19 mouse cellular contexts compared by ENCODE assay signal in genomic region chr12:35515621-35516020, GRCm38 (mm10). TPM values are rescaled to one million over a fixed set of nuclear protein-coding genes. Genes with fewer than 3 reads are reported as not detected.
A peak's percentile ranks its signal among the peaks of the same experiment; 100 is the strongest.
DNase-seq lines count a peak whose midpoint lies in the region; ATAC-seq lines count a peak whose summit lies in the region.
"Had no signal": no experiment of that assay in that cellular context is flagged by ENCODE, and none has a peak within 500 bp of the region (broad histone marks: within the 10 kb centered on the region; RNA-seq: fewer than 3 reads in every experiment).

No protein-coding gene starts in this region.

- H3K4me1 ChIP-seq in heart, embryonic 15.5 days (replicated peaks): peaks cover 5% of the 10 kb centered on the region; the same call in 1 of the 2 replicates
- H3K4me1 ChIP-seq in heart, embryonic 11.5 days (ENCODE audit: control insufficient read depth, insufficient read depth, low read length): no peaks in the 10 kb centered on the region
- peaks cover 9% of the 10 kb centered on the region for H3K4me1 ChIP-seq in kidney, embryonic 15.5 days
- no peaks in the 10 kb centered on the region for H3K4me1 ChIP-seq in midbrain, embryonic 15.5 days
- H3K4me1 ChIP-seq: forebrain, embryonic 12.5 days; hindbrain, embryonic 10.5 days had no signal

- peak overlapping the region; percentile 7; the same call in 1 of the 2 replicates for H3K27ac ChIP-seq in heart, embryonic 15.5 days
- H3K27ac ChIP-seq in heart, embryonic 11.5 days (ENCODE audit: low read depth, low read length): no peak overlapping the region
- peak overlapping the region; percentile 67; the same call in 1 of the 2 replicates for H3K27ac ChIP-seq in kidney, embryonic 15.5 days
- no peak overlapping the region for H3K27ac ChIP-seq in midbrain, embryonic 15.5 days
- H3K27ac ChIP-seq: forebrain, embryonic 12.5 days; heart, adult 2 months; heart, embryonic 13.5 days; hindbrain, embryonic 10.5 days; hindbrain, embryonic 14.5 days had no signal

- no peak for ATAC-seq in heart, embryonic 15.5 days (replicated peaks; ENCODE audit: insufficient number of reproducible peaks, insufficient read depth, low FRiP score, low read depth)
- no peak for ATAC-seq in heart, embryonic 11.5 days (replicated peaks; ENCODE audit: insufficient number of reproducible peaks, low FRiP score, low TSS enrichment)
- no peak for ATAC-seq in kidney, embryonic 15.5 days (replicated peaks; ENCODE audit: low FRiP score)
- ATAC-seq in midbrain, embryonic 15.5 days (replicated peaks): no peak
- ATAC-seq: forebrain, embryonic 16.5 days had no signal

- H3K36me3 ChIP-seq in heart, embryonic 15.5 days: no peaks in the 10 kb centered on the region
- H3K36me3 ChIP-seq in heart, embryonic 11.5 days (ENCODE audit: control insufficient read depth, insufficient read depth, low read length): no peaks in the 10 kb centered on the region
- peaks cover 17% of the 10 kb centered on the region for H3K36me3 ChIP-seq in kidney, embryonic 15.5 days
- no peaks in the 10 kb centered on the region for H3K36me3 ChIP-seq in midbrain, embryonic 15.5 days (replicated peaks)
- H3K36me3 ChIP-seq: forebrain, embryonic 12.5 days; heart, embryonic 13.5 days; hindbrain, embryonic 10.5 days had no signal

- H3K9me3 ChIP-seq in heart, embryonic 15.5 days (replicated peaks): no peaks in the 10 kb centered on the region
- no peaks in the 10 kb centered on the region for H3K9me3 ChIP-seq in heart, embryonic 11.5 days (replicated peaks; ENCODE audit: control insufficient read depth, low read length)
- H3K9me3 ChIP-seq in kidney, embryonic 15.5 days (replicated peaks): no peaks in the 10 kb centered on the region
- no peaks in the 10 kb centered on the region for H3K9me3 ChIP-seq in midbrain, embryonic 15.5 days
- H3K9me3 ChIP-seq: forebrain, embryonic 12.5 days; heart, embryonic 13.5 days; hindbrain, embryonic 10.5 days had no signal

- H3K9ac ChIP-seq in heart, embryonic 15.5 days: no peak overlapping the region
- no peak overlapping the region for H3K9ac ChIP-seq in heart, embryonic 11.5 days (ENCODE audit: low read depth, low read length)
- no peak overlapping the region for H3K9ac ChIP-seq in kidney, embryonic 15.5 days
- no peak overlapping the region for H3K9ac ChIP-seq in midbrain, embryonic 15.5 days
- H3K9ac ChIP-seq: forebrain, embryonic 12.5 days; heart, embryonic 13.5 days; hindbrain, embryonic 14.5 days had no signal

- H3K4me2 ChIP-seq in heart, embryonic 15.5 days: no peak overlapping the region
- no peak overlapping the region for H3K4me2 ChIP-seq in heart, embryonic 11.5 days
- no peak overlapping the region for H3K4me2 ChIP-seq in kidney, embryonic 15.5 days
- H3K4me2 ChIP-seq in midbrain, embryonic 15.5 days: no peak overlapping the region
- H3K4me2 ChIP-seq: forebrain, embryonic 12.5 days; heart, embryonic 13.5 days; hindbrain, embryonic 14.5 days had no signal

- DNase-seq in kidney, postnatal 36 days: no peak
- DNase-seq in kidney, postnatal 14 days: peak; percentile 20
- DNase-seq in kidney, adult 8-10 months: no peak
- DNase-seq in NIH3T3 (ENCODE audit: low read depth): peak; percentile 55
- DNase-seq: adrenal gland, adult 8-10 months; adrenal gland, postnatal 36 days; cerebellum, adult 2 months; cerebellum, postnatal 10 days; gastrocnemius, postnatal 10 days; heart, adult 2 months had no signal

- no peaks in the 10 kb centered on the region for H3K27me3 ChIP-seq in heart, embryonic 15.5 days
- no peaks in the 10 kb centered on the region for H3K27me3 ChIP-seq in heart, embryonic 11.5 days (ENCODE audit: control insufficient read depth, insufficient read depth, low read length)
- H3K27me3 ChIP-seq in kidney, embryonic 15.5 days: no peaks in the 10 kb centered on the region
- H3K27me3 ChIP-seq in midbrain, embryonic 15.5 days (replicated peaks): no peaks in the 10 kb centered on the region
- H3K27me3 ChIP-seq: forebrain, embryonic 12.5 days; heart, embryonic 13.5 days had no signal

- H3K4me3 ChIP-seq in heart, embryonic 15.5 days: no peak overlapping the region
- H3K4me3 ChIP-seq in heart, embryonic 11.5 days (ENCODE audit: low read depth, low read length): no peak overlapping the region
- H3K4me3 ChIP-seq in kidney, embryonic 15.5 days (replicated peaks): no peak overlapping the region
- H3K4me3 ChIP-seq in midbrain, embryonic 15.5 days: no peak overlapping the region
- H3K4me3 ChIP-seq: forebrain, embryonic 12.5 days; heart, adult 2 months; heart, embryonic 13.5 days; hindbrain, embryonic 10.5 days had no signal

- WGBS in heart, embryonic 15.5 days: 39% methylated on average over 3 of the region's 3 CpGs
- 61% methylated on average over 3 of the region's 3 CpGs for WGBS in heart, embryonic 11.5 days (ENCODE audit: insufficient replicate concordance)
- 46% methylated on average over 3 of the region's 3 CpGs for WGBS in kidney, embryonic 15.5 days
- 73% methylated on average over 3 of the region's 3 CpGs for WGBS in midbrain, embryonic 15.5 days

RNA-seq across cellular contexts. Expression of gene Ahr, which starts 19.2 kb away (rescaled TPM):
- 2.4 and 5.0 TPM in 2 replicates for polyA plus RNA-seq in heart, embryonic 15.5 days (2015; fragmentation: Nextera tagmentation; extraction: Ambion mirVana)
- polyA plus RNA-seq in heart, embryonic 11.5 days (2014; fragmentation: Nextera tagmentation; extraction: Ambion mirVana): 1.8 and 2.2 TPM in 2 replicates
- polyA plus RNA-seq in kidney, embryonic 15.5 days (2015; fragmentation: Nextera tagmentation; extraction: Ambion mirVana): 6.1 and 7.0 TPM in 2 replicates
- 3.0 and 3.1 TPM in 2 replicates for polyA plus RNA-seq in midbrain, embryonic 15.5 days (2015; fragmentation: Nextera tagmentation; extraction: Ambion mirVana)

Comparison
In these comparisons a context has a peak if more than half of its experiments do, and no peak if none do; other contexts are left out.
1. H3K27ac ChIP-seq: peak in heart, embryonic 15.5 days (single experiment) and kidney, embryonic 15.5 days (single experiment); none in heart, embryonic 11.5 days (single experiment) and midbrain, embryonic 15.5 days (single experiment).
2. DNase-seq: peak in kidney, postnatal 14 days (single experiment) and NIH3T3 (single experiment); none in kidney, postnatal 36 days (0 of 2) and kidney, adult 8-10 months (0 of 2).